ENCODE assay signal across 12 mouse cellular contexts in the genomic region with DNA sequence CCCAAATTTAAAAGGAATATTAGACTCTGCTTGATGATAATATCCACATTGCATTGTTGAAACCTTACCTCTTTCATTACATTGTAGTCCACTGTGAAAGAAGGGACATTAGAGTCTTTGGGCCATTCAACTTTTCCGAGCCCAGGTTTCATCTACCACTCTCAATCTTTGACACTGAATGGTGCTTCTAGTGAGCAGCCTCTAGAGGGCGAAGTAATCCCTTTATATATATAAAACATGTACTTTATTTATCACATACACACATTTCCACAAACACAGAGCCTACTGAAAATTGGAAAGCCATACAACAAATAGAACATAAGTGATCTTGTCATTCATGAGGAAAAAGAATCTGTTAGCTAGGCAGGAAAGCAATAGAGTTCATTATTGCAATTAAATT.
DNase-seq lines count a peak whose midpoint lies in the region; ATAC-seq and TF ChIP-seq lines count a peak whose summit lies in the region.
"Had no signal": no experiment of that assay in that cellular context is flagged by ENCODE, and none has a peak within 500 bp of the region (broad histone marks: within the 10 kb centered on the region; RNA-seq: fewer than 3 reads in every experiment).

No protein-coding gene starts in this region.

- no peak for ATAC-seq in kidney, embryonic 15.5 days (replicated peaks; ENCODE audit: low FRiP score)
- no peak for ATAC-seq in midbrain, embryonic 14.5 days (ENCODE audit: low FRiP score, low TSS enrichment)
- no peak for ATAC-seq in stomach, postnatal 0 days (ENCODE audit: low FRiP score, low TSS enrichment)
- ATAC-seq: midbrain, embryonic 13.5 days had no signal

- no peak overlapping the region for H3K4me3 ChIP-seq in kidney, embryonic 15.5 days (replicated peaks)
- no peak overlapping the region for H3K4me3 ChIP-seq in midbrain, embryonic 14.5 days (replicated peaks; ENCODE audit: low read depth, low read length)
- H3K4me3 ChIP-seq in midbrain, embryonic 10.5 days: no peak overlapping the region
- no peak overlapping the region for H3K4me3 ChIP-seq in stomach, postnatal 0 days (ENCODE audit: low read depth, low read length)
- H3K4me3 ChIP-seq: forebrain, embryonic 12.5 days; midbrain, embryonic 13.5 days had no signal

- H3K4me2 ChIP-seq in kidney, embryonic 15.5 days: no peak overlapping the region
- H3K4me2 ChIP-seq in midbrain, embryonic 14.5 days (ENCODE audit: low read length): no peak overlapping the region
- no peak overlapping the region for H3K4me2 ChIP-seq in stomach, postnatal 0 days (replicated peaks; ENCODE audit: low read depth)
- H3K4me2 ChIP-seq: forebrain, embryonic 12.5 days; midbrain, embryonic 13.5 days had no signal

- H3K9me3 ChIP-seq in kidney, embryonic 15.5 days (replicated peaks): no peaks in the 10 kb centered on the region
- no peaks in the 10 kb centered on the region for H3K9me3 ChIP-seq in midbrain, embryonic 14.5 days (ENCODE audit: control insufficient read depth, low read length)
- no peaks in the 10 kb centered on the region for H3K9me3 ChIP-seq in midbrain, embryonic 10.5 days (replicated peaks)
- no peaks in the 10 kb centered on the region for H3K9me3 ChIP-seq in stomach, postnatal 0 days (ENCODE audit: control insufficient read depth, low read length)
- H3K9me3 ChIP-seq: forebrain, embryonic 12.5 days; midbrain, embryonic 13.5 days had no signal

- H3K9ac ChIP-seq in kidney, embryonic 15.5 days: no peak overlapping the region
- no peak overlapping the region for H3K9ac ChIP-seq in midbrain, embryonic 14.5 days (replicated peaks; ENCODE audit: low read length)
- no peak overlapping the region for H3K9ac ChIP-seq in stomach, postnatal 0 days (ENCODE audit: low read length)
- H3K9ac ChIP-seq: forebrain, embryonic 12.5 days; midbrain, embryonic 13.5 days had no signal

- peak; percentile 56 for TF ChIP-seq CTCF in stomach, postnatal 0 days (IDR thresholded peaks at IDR 0.05; ENCODE audit: low read depth)

- 32% methylated on average over 2 of the region's 2 CpGs for WGBS in kidney, embryonic 15.5 days
- 33% methylated on average over 2 of the region's 2 CpGs for WGBS in midbrain, embryonic 14.5 days
- WGBS in midbrain, embryonic 10.5 days: 35% methylated on average over 2 of the region's 2 CpGs
- 33% methylated on average over 2 of the region's 2 CpGs for WGBS in stomach, postnatal 0 days

- no peak overlapping the region for H3K27ac ChIP-seq in kidney, embryonic 15.5 days
- H3K27ac ChIP-seq in midbrain, embryonic 14.5 days (replicated peaks; ENCODE audit: low read depth, low read length): no peak overlapping the region
- H3K27ac ChIP-seq in midbrain, embryonic 10.5 days (replicated peaks): no peak overlapping the region
- H3K27ac ChIP-seq in stomach, postnatal 0 days (replicated peaks): no peak overlapping the region
- H3K27ac ChIP-seq: forebrain, embryonic 12.5 days; midbrain, embryonic 13.5 days had no signal

- no peak for TF ChIP-seq EP300 in stomach, postnatal 0 days (optimal IDR thresholded peaks at IDR 0.05)

- no peaks in the 10 kb centered on the region for H3K4me1 ChIP-seq in kidney, embryonic 15.5 days
- H3K4me1 ChIP-seq in midbrain, embryonic 14.5 days (ENCODE audit: control insufficient read depth, insufficient read depth, low read length): no peaks in the 10 kb centered on the region
- H3K4me1 ChIP-seq in midbrain, embryonic 10.5 days: no peaks in the 10 kb centered on the region
- H3K4me1 ChIP-seq in stomach, postnatal 0 days (replicated peaks; ENCODE audit: control insufficient read depth, insufficient read depth): no peaks in the 10 kb centered on the region
- H3K4me1 ChIP-seq: forebrain, embryonic 12.5 days; midbrain, embryonic 13.5 days had no signal

- H3K27me3 ChIP-seq in kidney, embryonic 15.5 days: no peaks in the 10 kb centered on the region
- H3K27me3 ChIP-seq in midbrain, embryonic 14.5 days (ENCODE audit: control insufficient read depth, insufficient read depth, low read length): no peaks in the 10 kb centered on the region
- H3K27me3 ChIP-seq in midbrain, embryonic 10.5 days (ENCODE audit: low read depth, poor library complexity, severe bottlenecking): no peaks in the 10 kb centered on the region
- H3K27me3 ChIP-seq in stomach, postnatal 0 days (ENCODE audit: control insufficient read depth, insufficient read depth, low read length): no peaks in the 10 kb centered on the region
- H3K27me3 ChIP-seq: forebrain, embryonic 12.5 days; midbrain, embryonic 13.5 days had no signal

- peak; percentile 7 to 33 for DNase-seq in cerebellum, postnatal 14 days
- no peak for DNase-seq in cerebellum, adult 8-10 months
- peak; percentile 0 for DNase-seq in kidney, adult 9 months
- DNase-seq in midbrain, embryonic 14.5 days: peak; percentile 40
- no peak for DNase-seq in midbrain, embryonic 10.5 days (ENCODE audit: low spot score)
- DNase-seq in stomach, postnatal 0 days (ENCODE audit: low spot score): no peak
- DNase-seq in adrenal gland, postnatal 4 days (ENCODE audit: low spot score in 2 of 2): no peak
- DNase-seq: heart, postnatal 14 days; lung, adult 18-20 months had no signal

- no peaks in the 10 kb centered on the region for H3K36me3 ChIP-seq in kidney, embryonic 15.5 days
- H3K36me3 ChIP-seq in midbrain, embryonic 14.5 days (ENCODE audit: control insufficient read depth, insufficient read depth, low read length): no peaks in the 10 kb centered on the region
- H3K36me3 ChIP-seq in midbrain, embryonic 10.5 days: no peaks in the 10 kb centered on the region
- no peaks in the 10 kb centered on the region for H3K36me3 ChIP-seq in stomach, postnatal 0 days (ENCODE audit: control insufficient read depth, insufficient read depth, low read length)
- H3K36me3 ChIP-seq: forebrain, embryonic 12.5 days; midbrain, embryonic 13.5 days had no signal

Comparison
In these comparisons a context has a peak if more than half of its experiments do, and no peak if none do; other contexts are left out.
1. DNase-seq: peak in cerebellum, postnatal 14 days (2 of 2), kidney, adult 9 months (single experiment) and midbrain, embryonic 14.5 days (single experiment); none in cerebellum, adult 8-10 months (single experiment), midbrain, embryonic 10.5 days (single experiment), stomach, postnatal 0 days (single experiment) and adrenal gland, postnatal 4 days (0 of 2).